Mouse (Mus musculus) brain, embryonic 14.5 days (tissue): ENCODE data around the gene Iglon5.

Source experiments
- CTCF ChIP-seq: fragments of 200-500 bp; IDR thresholded peaks from 2 replicates; pipeline ENCODE4 v1.5.1; 2012; ENCODE audit warnings: inconsistent platforms, mild to moderate bottlenecking, moderate library complexity, borderline replicate concordance; ENCODE audit not compliant: insufficient read depth, insufficient read length; ENCODE audit errors: extremely low read depth
- POLR2A ChIP-seq: fragments of 200-500 bp; IDR thresholded peaks from 2 replicates; pipeline ENCODE4 v1.6.1; 2012; ENCODE audit warnings: mild to moderate bottlenecking, inconsistent platforms, borderline replicate concordance; ENCODE audit not compliant: poor library complexity, insufficient read depth, insufficient read length, severe bottlenecking; ENCODE audit errors: extremely low read depth

DNA sequence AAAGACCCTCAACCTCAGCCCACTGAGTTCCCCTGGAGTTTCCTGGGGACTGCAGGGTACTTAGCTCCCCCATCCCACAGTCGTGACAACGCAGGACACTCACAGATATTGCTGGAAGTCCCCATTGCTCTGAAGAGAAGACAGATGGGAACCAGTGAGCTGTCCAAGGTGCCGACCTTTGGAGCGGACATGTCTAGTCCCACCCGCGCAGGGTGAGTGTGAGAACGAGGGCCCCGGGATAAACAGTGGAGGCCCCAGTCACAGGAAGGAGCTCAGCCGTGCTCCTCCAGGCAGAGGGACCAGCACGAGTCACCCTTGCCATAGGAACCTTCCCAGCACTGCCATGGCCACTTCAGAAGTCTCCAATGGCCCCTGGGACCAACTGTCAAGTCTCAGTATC is 6.6 kb downstream of the Iglon5 start:
- no peak for TF ChIP-seq POLR2A
- TF ChIP-seq CTCF: no peak
